Mouse (Mus musculus): Measurements from ENCODE around the gene Hnrnpu.

DNA sequence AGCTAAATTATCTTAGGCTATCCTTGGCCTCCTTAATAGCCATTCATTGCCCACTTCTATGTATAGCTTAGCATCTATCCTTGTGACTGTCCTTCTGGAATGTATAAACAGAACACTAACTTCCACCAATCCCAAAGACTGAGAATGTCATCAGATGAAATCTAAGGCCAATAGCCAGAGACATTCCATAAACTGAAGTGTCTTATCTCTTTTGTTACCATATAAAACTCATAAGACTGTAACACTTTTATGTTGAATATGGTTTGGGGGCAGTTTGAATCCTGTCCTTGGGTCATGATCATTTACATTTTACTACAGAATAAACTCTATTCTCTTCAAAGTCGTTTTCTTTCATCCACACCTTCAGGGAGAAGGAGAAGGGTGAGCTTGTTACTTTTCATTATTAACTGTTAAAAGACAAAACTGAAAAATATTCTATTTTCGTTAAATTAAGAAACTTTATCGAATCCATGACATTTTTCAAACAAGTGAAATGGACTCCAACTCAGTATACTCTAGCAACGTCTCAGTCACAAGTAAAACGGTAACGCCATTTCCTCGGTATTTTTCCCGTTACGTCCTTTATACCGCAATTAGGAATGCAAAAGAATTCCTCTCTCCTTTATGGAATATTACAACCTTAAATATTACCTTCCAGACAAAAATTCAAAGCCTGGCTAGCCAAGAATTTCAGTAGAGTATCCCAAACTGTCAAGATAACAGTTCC lies 20.2 kb downstream of the Hnrnpu start:
- TF ChIP-seq EP300 (IDR thresholded peaks at IDR 0.05; ENCODE audit: insufficient read depth, low read depth, low read length), result no peak
- no peak for TF ChIP-seq CTCF (IDR thresholded peaks at IDR 0.05)
